Mouse (Mus musculus) kidney, embryonic 14.5 days (tissue): ENCODE measurements at regions not wholly inside any gene's neighbourhood (a gene's known extent, or its start where the extent isn't known, plus 50 kb on each side); places are given as distances from the start of the nearest gene placed in this dataset.

Experiments used
- ATAC-seq: fragments of 200-750 bp; cut with Nextera tagmentation; 2 replicates; pipeline ENCODE4 v1.8.0; 2017; ENCODE audit warnings: moderate number of reproducible peaks, mild to moderate bottlenecking, moderate TSS enrichment, moderate library complexity; ENCODE audit not compliant: low FRiP score, low TSS enrichment
- H3K27ac ChIP-seq: fragments of 300-500 bp; sonication (generic); 2 replicates; pipeline ENCODE4 v1.5.1; 2014; ENCODE audit warnings: low read depth, mild to moderate bottlenecking, low read length, moderate library complexity, mixed read lengths
- H3K27me3 ChIP-seq: fragments of 300-500 bp; sonication (generic); 2 replicates; pipeline ENCODE4 v1.6.1; 2014; ENCODE audit warnings: mild to moderate bottlenecking, low read length; ENCODE audit not compliant: control insufficient read depth, insufficient read depth
- H3K36me3 ChIP-seq: fragments of 300-500 bp; sonication (generic); 2 replicates; pipeline ENCODE4 v1.6.1; 2014; ENCODE audit warnings: low read length, mixed read lengths; ENCODE audit not compliant: control insufficient read depth, insufficient read depth
- H3K4me1 ChIP-seq: fragments of 300-500 bp; sonication (generic); 2 replicates; pipeline ENCODE4 v1.6.1; 2014; ENCODE audit warnings: low read length, mixed read lengths; ENCODE audit not compliant: control insufficient read depth, insufficient read depth
- H3K4me2 ChIP-seq: fragments of 300-500 bp; sonication (generic); replicated peaks from 2 replicates; pipeline ENCODE4 v1.6.1; 2014; ENCODE audit warnings: low read depth, mild to moderate bottlenecking, low read length
- H3K4me3 ChIP-seq: fragments of 300-500 bp; sonication (generic); 2 replicates; pipeline ENCODE4 v1.5.1; 2014; ENCODE audit warnings: mild to moderate bottlenecking, low read length
- H3K9ac ChIP-seq: fragments of 300-500 bp; sonication (generic); 2 replicates; pipeline ENCODE4 v1.6.1; 2014; ENCODE audit warnings: low read depth, mild to moderate bottlenecking, low read length, moderate library complexity
- H3K9me3 ChIP-seq: fragments of 300-500 bp; sonication (generic); 2 replicates; pipeline ENCODE4 v1.6.1; 2016; ENCODE audit warnings: low read length; ENCODE audit not compliant: control insufficient read depth
- WGBS: fragments of 180-500 bp; shearing (Covaris S2); extraction: QIAGEN DNeasy Blood & Tissue Kit; methylation state at CpG from one replicate; pipeline ENCODE4 v1.1.7; 2014; 5-methylcytosine and 5-hydroxymethylcytosine counted together

DNA sequence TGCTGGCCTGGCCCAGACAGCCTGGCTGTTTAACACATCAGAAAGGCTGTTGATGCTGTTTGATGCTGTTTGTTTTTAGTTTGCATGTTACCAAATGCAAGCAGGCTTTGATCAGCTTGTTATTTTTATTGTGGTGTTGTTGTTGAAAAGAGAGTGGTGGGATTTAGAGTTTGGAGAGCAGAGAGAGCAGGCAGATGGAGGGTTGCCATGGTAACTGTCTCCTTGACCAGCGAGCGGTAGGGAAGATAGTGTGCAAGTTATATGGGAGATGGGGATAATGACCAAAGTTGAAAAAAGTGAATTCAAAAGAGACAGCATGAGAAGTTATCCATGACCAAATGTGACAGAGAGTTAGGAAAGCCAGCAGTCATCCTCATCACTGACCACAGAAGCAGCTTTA lies 83.3 kb downstream of the Cmc2 start:
- H3K27me3 ChIP-seq, result no peaks in the 10 kb centered on the region
- H3K27ac ChIP-seq, result no peak overlapping the region
- no peak overlapping the region for H3K4me3 ChIP-seq
- no peak overlapping the region for H3K9ac ChIP-seq
- no peaks in the 10 kb centered on the region for H3K4me1 ChIP-seq
- 85% methylated on average over 2 of the region's 2 CpGs for WGBS
- no peaks in the 10 kb centered on the region for H3K36me3 ChIP-seq
- no peak overlapping the region for H3K4me2 ChIP-seq
- no peak for ATAC-seq
- H3K9me3 ChIP-seq, result no peaks in the 10 kb centered on the region

DNA sequence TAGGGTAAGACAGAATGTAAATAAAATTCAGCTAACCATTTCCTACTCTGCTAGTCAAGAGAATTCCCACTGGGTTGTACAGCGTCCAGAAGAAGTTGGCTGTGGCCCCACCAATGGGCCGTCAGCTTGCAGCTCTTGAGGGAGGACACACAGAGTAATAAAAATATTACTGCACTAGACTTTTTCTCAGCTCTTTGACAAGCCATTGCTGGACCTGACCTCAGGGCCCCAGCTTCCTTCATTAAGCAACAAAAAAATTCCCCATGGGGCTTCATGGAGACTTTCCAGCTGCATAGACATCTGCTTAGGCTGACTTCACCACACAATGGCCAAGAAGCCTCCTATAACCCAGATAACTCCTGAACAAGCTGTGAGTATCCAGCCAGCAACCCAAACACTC lies 89.1 kb downstream of the Cmc2 start:
- Histone ChIP-seq H3K9ac (no peak overlapping the region), H3K36me3 (no peaks in the 10 kb centered on the region), H3K27ac (no peak overlapping the region), H3K9me3 (0 out of 2 replicates have a peak, but pooled peaks cover under 1% of the 10 kb centered on the region), H3K27me3 (no peaks in the 10 kb centered on the region), H3K4me2 (no peak overlapping the region), H3K4me1 (no peaks in the 10 kb centered on the region), H3K4me3 (no peak overlapping the region)
- peak; percentile 83 for ATAC-seq
- WGBS, result 51% methylated on average over 2 of the region's 2 CpGs

DNA sequence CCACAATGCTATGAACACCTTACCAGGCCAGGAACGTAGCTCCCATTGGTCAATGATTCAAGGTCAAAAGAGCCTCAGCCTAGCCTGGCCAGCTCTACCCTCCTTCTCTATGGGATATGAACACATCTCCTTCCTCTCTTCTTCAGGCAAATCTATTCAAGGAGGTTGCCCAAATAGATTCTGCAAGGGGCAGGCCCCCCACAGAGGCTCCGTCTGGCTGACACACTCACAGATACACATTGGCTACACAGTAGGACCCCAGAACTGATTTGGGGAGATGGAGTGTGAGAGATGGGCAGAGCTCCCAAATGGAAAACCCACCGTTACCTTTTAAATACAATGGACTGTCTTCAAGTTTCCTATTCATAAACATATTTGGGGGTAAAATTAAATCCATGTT lies 91.6 kb downstream of the Cmc2 start:
- Histone ChIP-seq H3K27ac (no peak overlapping the region), H3K4me1 (no peaks in the 10 kb centered on the region), H3K4me3 (no peak overlapping the region), H3K4me2 (no peak overlapping the region), H3K9ac (no peak overlapping the region), H3K27me3 (no peaks in the 10 kb centered on the region), H3K36me3 (no peaks in the 10 kb centered on the region), H3K9me3 (0 out of 2 replicates have a peak, but pooled peaks cover 4% of the 10 kb centered on the region)
- 89% methylated on average over 3 of the region's 3 CpGs for WGBS
- ATAC-seq, result no peak

DNA sequence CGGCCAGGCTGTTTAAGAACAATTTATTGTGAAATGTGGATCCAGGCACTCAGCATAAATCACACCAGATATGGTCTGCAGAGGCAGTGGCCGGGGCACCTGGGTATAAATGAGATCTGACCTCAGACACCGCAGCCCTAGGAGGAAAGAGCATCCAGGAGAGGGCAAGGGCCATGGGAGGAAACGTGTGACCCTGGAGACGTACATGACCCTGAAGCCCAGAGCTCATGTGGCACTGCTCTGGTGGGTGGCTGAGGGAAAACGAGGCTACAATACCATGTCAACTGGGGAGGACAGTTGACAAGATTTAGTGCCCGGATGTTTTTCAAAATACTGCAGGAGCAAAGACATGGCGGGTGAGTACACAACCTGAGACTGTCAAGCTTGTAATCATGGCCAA lies 93.0 kb downstream of the Cmc2 start:
- ATAC-seq, result peak; percentile 67
- H3K27ac ChIP-seq, result no peak overlapping the region

DNA sequence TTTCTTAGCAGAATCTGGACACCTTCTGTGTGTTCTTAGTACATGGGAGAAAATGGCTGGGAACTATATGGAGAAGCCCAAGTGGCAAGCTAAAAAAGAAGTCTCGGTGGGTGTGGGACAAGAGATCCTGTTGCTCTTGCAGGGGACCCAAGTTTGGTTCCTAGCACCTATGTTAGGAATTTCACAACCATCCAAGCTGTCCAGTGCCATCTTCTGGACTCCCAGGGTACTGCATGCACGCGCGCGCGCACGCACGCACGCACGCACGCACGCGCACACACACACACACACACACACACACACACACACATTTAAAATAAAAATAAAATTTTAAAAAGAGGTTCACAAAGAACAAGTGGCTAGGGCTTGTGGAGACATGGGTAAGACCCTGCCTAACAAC lies 94.1 kb downstream of the Cmc2 start:
- WGBS, result 95% methylated on average over 13 of the region's 13 CpGs
- no peaks in the 10 kb centered on the region for H3K36me3 ChIP-seq
- H3K4me3 ChIP-seq, result no peak overlapping the region
- H3K9ac ChIP-seq, result no peak overlapping the region
- no peak overlapping the region for H3K27ac ChIP-seq
- no peaks in the 10 kb centered on the region for H3K4me1 ChIP-seq
- H3K9me3 ChIP-seq, result 0 out of 2 replicates have a peak, but pooled peaks cover 6% of the 10 kb centered on the region
- H3K4me2 ChIP-seq, result no peak overlapping the region
- no peak for ATAC-seq
- H3K27me3 ChIP-seq, result no peaks in the 10 kb centered on the region

More for the DNA sequence above, 93.0 kb downstream of the Cmc2 start:
- no peak overlapping the region for H3K9ac ChIP-seq
- no peaks in the 10 kb centered on the region for H3K36me3 ChIP-seq
- H3K4me3 ChIP-seq, result no peak overlapping the region
- 0 out of 2 replicates have a peak, but pooled peaks cover 4% of the 10 kb centered on the region for H3K9me3 ChIP-seq
- 20% methylated on average over 8 of the region's 8 CpGs for WGBS
- no peaks in the 10 kb centered on the region for H3K27me3 ChIP-seq
- no peak overlapping the region for H3K4me2 ChIP-seq
- no peaks in the 10 kb centered on the region for H3K4me1 ChIP-seq

DNA sequence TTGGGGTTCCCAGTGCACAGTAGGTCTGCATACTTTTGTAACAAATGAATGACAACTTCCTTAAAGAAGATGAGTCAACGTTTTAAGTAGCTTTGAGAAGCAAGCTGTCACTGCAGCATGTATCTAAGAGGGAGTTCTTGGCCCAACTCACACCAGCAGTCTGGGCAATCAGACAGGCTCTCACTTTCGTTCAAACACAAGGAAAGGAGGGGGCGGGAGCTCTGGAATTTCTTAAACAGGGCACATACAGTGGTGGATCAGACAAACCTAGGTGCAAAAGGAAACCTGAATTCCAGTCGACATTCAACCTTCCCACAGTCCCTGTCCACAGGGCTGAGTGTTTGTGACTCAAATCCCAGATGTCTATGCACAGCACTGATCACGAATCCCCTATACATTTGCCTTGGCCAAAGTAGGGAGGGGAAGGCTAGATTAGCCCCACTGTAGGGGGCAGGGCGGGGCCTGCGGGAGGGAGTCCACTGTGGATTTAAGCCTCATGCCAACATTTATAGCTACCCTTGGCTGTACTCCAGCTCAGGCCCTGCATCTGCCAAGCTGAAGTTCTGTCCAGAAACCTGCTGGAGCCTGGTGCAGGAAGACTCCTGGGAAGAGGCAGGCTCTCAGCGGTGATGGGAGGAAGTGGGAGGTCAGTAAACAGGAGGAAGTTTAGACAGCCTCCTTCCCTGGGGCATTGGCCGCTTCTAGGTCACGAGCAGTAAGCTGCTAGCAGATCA lies 81.5 kb upstream of the Cdyl2 start:
- Histone ChIP-seq H3K36me3 (no peaks in the 10 kb centered on the region), H3K27ac (0 out of 2 replicates have a peak overlapping the region, but pooled peaks have one; percentile 13), H3K4me1 (no peaks in the 10 kb centered on the region), H3K4me2 (no peak overlapping the region), H3K9ac (no peak overlapping the region), H3K4me3 (no peak overlapping the region), H3K9me3 (no peaks in the 10 kb centered on the region), H3K27me3 (no peaks in the 10 kb centered on the region)
- 39% methylated on average over 10 of the region's 10 CpGs for WGBS
- peak; percentile 80 for ATAC-seq

DNA sequence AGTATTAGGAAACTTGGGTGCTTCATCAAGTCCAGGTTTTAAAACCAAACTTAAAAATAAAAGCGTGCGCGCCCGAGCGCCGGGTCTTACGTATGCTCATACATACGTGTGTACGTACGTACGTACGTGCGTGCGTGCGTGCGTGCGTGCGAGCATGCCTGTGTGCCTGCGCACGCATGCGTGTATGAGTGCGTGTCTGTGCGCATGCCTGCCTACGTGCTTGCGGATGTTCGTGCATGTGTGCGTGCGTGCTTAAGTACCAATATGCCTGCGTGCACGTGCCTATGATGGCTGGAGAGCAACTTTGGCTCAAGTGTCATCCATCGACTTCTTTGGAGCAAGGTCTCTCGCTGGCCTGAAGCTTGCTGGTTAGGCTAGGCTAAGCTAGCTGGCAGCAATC lies 68.5 kb upstream of the Cdyl2 start:
- Histone ChIP-seq H3K9me3 (peaks cover 5% of the 10 kb centered on the region; the same call in 1 of the 2 replicates), H3K27ac (no peak overlapping the region), H3K4me2 (no peak overlapping the region), H3K4me3 (no peak overlapping the region), H3K27me3 (no peaks in the 10 kb centered on the region), H3K4me1 (no peaks in the 10 kb centered on the region), H3K36me3 (no peaks in the 10 kb centered on the region), H3K9ac (no peak overlapping the region)
- WGBS, result 96% methylated on average over 32 of the region's 32 CpGs
- no peak for ATAC-seq

DNA sequence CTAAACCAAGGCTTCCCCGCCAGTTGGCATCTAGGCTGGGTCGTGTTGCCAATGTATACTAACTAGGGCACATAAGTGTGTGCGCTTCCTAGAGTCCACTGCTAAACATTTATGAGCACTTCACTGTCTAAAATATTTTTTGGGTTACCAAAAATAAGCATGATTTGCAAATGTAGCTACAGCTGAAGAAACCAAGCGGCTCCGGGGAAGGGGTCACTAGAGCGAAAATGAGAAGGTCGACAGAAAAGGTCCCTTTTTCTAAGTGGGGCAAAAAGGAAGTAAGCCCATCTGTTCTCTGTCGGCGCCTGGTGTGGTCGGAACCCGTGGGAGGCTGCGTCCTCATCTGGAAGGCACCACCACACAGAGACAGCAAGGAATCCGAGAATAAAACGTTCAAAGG lies 67.8 kb upstream of the Cdyl2 start:
- Histone ChIP-seq H3K27me3 (no peaks in the 10 kb centered on the region), H3K27ac (no peak overlapping the region), H3K4me2 (no peak overlapping the region), H3K9me3 (peaks cover 8% of the 10 kb centered on the region; the same call in 1 of the 2 replicates), H3K4me1 (no peaks in the 10 kb centered on the region), H3K9ac (no peak overlapping the region), H3K4me3 (no peak overlapping the region), H3K36me3 (no peaks in the 10 kb centered on the region)
- no peak for ATAC-seq
- 75% methylated on average over 14 of the region's 14 CpGs for WGBS

DNA sequence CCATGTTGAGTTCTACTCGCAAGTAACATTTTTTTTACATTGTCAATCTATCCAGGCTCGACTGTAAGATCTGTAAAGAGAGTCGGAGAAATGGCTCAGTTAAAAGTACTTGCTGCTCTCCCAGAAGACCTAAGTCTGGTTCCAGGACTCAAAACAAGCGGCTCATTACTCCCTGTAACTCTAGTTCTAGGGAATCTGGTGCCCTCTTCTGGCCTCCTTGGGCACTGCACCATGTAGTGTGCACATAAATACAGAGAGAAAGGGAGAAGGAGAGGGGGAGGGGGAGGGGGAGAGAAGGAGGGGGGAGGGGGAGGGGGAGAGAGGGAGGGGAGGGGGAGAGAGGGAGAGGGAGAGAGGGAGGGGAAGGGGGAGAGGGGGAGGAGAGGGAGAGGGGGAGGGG lies 66.2 kb upstream of the Cdyl2 start:
- H3K4me3 ChIP-seq, result no peak overlapping the region
- H3K9ac ChIP-seq, result no peak overlapping the region
- H3K27ac ChIP-seq, result no peak overlapping the region
- no peaks in the 10 kb centered on the region for H3K4me1 ChIP-seq
- no peak for ATAC-seq
- peaks cover 12% of the 10 kb centered on the region; the same call in 1 of the 2 replicates for H3K9me3 ChIP-seq
- no peaks in the 10 kb centered on the region for H3K27me3 ChIP-seq
- WGBS, result 90% methylated on average over 4 of the region's 4 CpGs
- no peaks in the 10 kb centered on the region for H3K36me3 ChIP-seq
- H3K4me2 ChIP-seq, result no peak overlapping the region
